Mouse (Mus musculus) liver, postnatal 0 days (tissue): Measurements from ENCODE around the gene Mettl3. TPM values are rescaled to one million over a fixed set of nuclear protein-coding genes. Genes with fewer than 3 reads are reported as not detected.
A peak's percentile ranks its signal among the peaks of the same experiment; 100 is the strongest.

Experiments used
- ATAC-seq: fragments of 200-750 bp; cut with Nextera tagmentation; 2 replicates; pipeline ENCODE4 v1.8.0; 2017; ENCODE audit warnings: mild to moderate bottlenecking, moderate library complexity
- DNase-seq: peaks from one replicate; pipeline ENCODE4 v3.0.0-alpha.2; 2016
- H3K27ac ChIP-seq: fragments of 300-500 bp; sonication (generic); 2 replicates; pipeline ENCODE4 v1.5.1; 2014; ENCODE audit warnings: antibody characterized with exemption, moderate library complexity, mild to moderate bottlenecking, low read depth
- H3K27me3 ChIP-seq: fragments of 300-500 bp; sonication (generic); 2 replicates; pipeline ENCODE4 v1.6.1; 2014; ENCODE audit warnings: low read length, control low read depth, mixed read lengths; ENCODE audit not compliant: insufficient read depth
- H3K36me3 ChIP-seq: fragments of 300-500 bp; sonication (generic); replicated peaks from 2 replicates; pipeline ENCODE4 v1.6.1; 2014; ENCODE audit warnings: mild to moderate bottlenecking, control low read depth, low read length, moderate library complexity, mixed read lengths; ENCODE audit not compliant: insufficient read depth
- H3K4me1 ChIP-seq: fragments of 300-500 bp; sonication (generic); 2 replicates; pipeline ENCODE4 v1.6.1; 2014; ENCODE audit warnings: antibody characterized with exemption, mild to moderate bottlenecking, control low read depth; ENCODE audit not compliant: insufficient read depth
- H3K4me2 ChIP-seq: fragments of 300-500 bp; sonication (generic); 2 replicates; pipeline ENCODE4 v1.6.1; 2014; ENCODE audit warnings: low read depth, mild to moderate bottlenecking, low read length, moderate library complexity, mixed read lengths
- H3K4me3 ChIP-seq: fragments of 300-500 bp; sonication (generic); 2 replicates; pipeline ENCODE4 v1.5.1; 2014; ENCODE audit warnings: low read depth, low read length
- H3K9ac ChIP-seq: fragments of 300-500 bp; sonication (generic); replicated peaks from 2 replicates; pipeline ENCODE4 v1.6.1; 2014; ENCODE audit warnings: mild to moderate bottlenecking, moderate library complexity
- H3K9me3 ChIP-seq: fragments of 300-500 bp; sonication (generic); 2 replicates; pipeline ENCODE4 v1.6.1; 2016; ENCODE audit warnings: mild to moderate bottlenecking, control low read depth, low read length, mixed read lengths
- CTCF ChIP-seq: sonication (generic); IDR thresholded peaks from 2 replicates; pipeline ENCODE4 v1.5.1; 2016; ENCODE audit warnings: antibody characterized with exemption, low read depth
- EP300 ChIP-seq: IDR thresholded peaks from 2 replicates; pipeline ENCODE4 v1.6.1; 2016; ENCODE audit warnings: antibody characterized with exemption, low read depth, mild to moderate bottlenecking
- WGBS: fragments of 180-500 bp; shearing (Covaris S2); extraction: QIAGEN DNeasy Blood & Tissue Kit; methylation state at CpG from one replicate; pipeline ENCODE4 v1.1.7; 2014; ENCODE audit not compliant: insufficient replicate concordance; 5-methylcytosine and 5-hydroxymethylcytosine counted together
- polyA plus RNA-seq: library from polyadenylated mRNA; unstranded; fragments of >200 nt; fragmentation: Nextera tagmentation; extraction: Ambion mirVana; gene quantifications from 2 replicates; pipeline ENCODE4 v1.2.1, GENCODE M21; 2015

Gene Mettl3
- 7.2 and 8.1 TPM in 2 replicates for polyA plus RNA-seq

DNA sequence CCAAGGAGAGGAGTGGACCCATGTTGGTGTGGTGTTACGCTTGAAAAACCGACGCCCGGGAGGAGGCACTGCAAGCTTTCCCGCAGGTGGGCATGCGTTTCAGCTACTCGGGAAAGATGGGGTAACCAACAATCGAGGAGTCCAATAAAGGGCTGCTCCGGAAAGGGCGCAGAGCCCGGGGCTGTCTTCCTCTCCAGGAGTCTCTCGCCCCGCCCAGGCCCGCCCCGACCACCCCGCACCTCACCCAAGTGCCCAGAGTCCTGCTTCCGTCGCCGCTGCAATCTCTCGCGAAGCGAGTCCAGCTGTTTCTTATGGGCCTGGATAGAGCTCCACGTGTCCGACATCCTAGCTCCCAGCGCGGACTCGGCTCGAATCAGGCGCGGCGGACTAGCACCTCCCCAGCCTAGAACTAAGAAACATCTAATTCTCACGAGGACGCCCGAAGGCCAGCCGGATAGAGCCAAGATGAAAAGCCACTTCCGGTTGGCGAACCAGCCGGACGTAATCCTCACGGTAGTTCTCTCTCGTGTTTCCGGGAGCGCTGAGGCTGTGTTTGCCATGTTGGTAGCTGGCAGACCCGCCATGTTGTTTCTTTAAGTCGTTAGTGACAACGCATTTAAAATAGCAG lies at the start of gene Mettl3:
Mettl3 (minus strand) TSS at position 485 of the 628 bp plus-strand sequence.
- TF ChIP-seq EP300 (peak; percentile 29; the same call in 1 of the 2 replicates), CTCF (0 out of 2 replicates have a peak, but pooled peaks have one; percentile 21)
- Histone ChIP-seq H3K36me3 (peaks cover 8% of the 10 kb centered on the region), H3K4me1 (peaks cover 18% of the 10 kb centered on the region), H3K9ac (peak within 1 kb of the TSS; percentile 81), H3K4me3 (peak within 1 kb of the TSS; percentile 79), H3K4me2 (peak within 1 kb of the TSS; percentile 80), H3K9me3 (no peaks in the 10 kb centered on the region), H3K27ac (peak within 1 kb of the TSS; percentile 86), H3K27me3 (no peaks in the 10 kb centered on the region)
- peak; percentile 98 for ATAC-seq
- DNase-seq: peak; percentile 91
- under 1% methylated on average over 42 of the region's 46 CpGs for WGBS

DNA sequence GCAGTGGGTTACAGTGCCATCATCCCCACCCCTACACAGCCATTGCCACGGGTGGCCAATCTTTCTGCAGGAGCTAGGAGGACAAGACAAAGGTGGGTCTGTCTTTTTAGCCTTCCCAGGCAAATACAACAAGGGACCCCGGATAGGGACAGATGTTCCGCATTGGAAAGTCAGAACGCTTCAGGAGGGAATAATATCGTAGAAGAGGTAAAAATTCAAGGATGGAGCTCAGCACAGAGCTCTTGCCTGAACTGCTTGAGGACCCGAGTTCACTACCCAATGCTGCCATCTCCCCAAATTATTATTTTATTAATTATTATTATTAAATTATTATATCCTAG lies 34.6 kb upstream of the Mettl3 start:
- Histone ChIP-seq H3K4me3 (no peak overlapping the region), H3K9me3 (no peaks in the 10 kb centered on the region), H3K4me1 (no peaks in the 10 kb centered on the region), H3K9ac (no peak overlapping the region), H3K27me3 (peaks cover 4% of the 10 kb centered on the region; the same call in 1 of the 2 replicates), H3K27ac (no peak overlapping the region), H3K4me2 (no peak overlapping the region), H3K36me3 (no peaks in the 10 kb centered on the region)
- ATAC-seq (no peak), DNase-seq (no peak)
- 61% methylated on average over 6 of the region's 6 CpGs for WGBS
- TF ChIP-seq EP300 (no peak), CTCF (no peak)

DNA sequence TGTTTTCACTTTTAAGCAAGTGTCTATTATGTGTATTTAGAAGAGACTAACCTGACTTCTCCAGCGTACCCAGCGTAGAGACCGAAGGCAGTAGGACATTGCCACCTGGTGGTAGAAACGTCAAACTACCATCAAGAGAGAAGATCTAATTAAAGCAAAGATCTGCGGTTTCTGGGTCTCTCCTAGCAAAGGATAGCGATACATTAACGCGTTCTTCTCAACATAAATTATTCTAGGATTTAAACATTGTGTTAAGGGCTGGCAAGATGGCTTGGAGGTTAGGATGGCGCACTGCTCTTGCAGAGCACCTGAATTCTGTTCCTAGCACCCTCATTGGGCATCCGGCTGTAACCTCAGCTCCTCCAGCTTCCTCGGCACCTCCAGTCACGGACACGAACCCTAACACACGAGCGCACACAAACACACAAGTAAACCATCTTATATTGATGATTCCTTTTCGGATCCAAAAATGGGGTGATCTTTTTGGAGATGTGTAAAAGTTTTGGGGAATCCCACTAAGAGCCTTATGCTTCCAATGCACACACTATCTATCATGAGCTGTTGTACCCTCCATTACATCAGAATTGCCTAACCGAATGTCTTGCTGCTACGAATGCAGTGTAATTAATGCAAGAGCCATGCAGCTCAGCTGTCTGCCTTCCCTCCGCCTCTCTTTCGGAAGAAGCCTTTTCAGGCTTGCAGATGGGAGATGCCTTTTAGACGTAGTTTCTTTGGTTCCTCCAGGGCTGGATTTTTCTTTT lies 34.0 kb upstream of the Mettl3 start:
- peaks cover 4% of the 10 kb centered on the region; the same call in 1 of the 2 replicates for H3K27me3 ChIP-seq
- no peaks in the 10 kb centered on the region for H3K36me3 ChIP-seq
- no peak overlapping the region for H3K27ac ChIP-seq
- ATAC-seq (peak; percentile 33; the same call in 1 of the 2 replicates), DNase-seq (peak; percentile 46)
- H3K9ac ChIP-seq: no peak overlapping the region
- WGBS: 27% methylated on average over 21 of the region's 21 CpGs
- no peak overlapping the region for H3K4me3 ChIP-seq
- no peak for TF ChIP-seq EP300
- peak; percentile 96 for TF ChIP-seq CTCF
- no peaks in the 10 kb centered on the region for H3K9me3 ChIP-seq
- H3K4me2 ChIP-seq: no peak overlapping the region
- no peaks in the 10 kb centered on the region for H3K4me1 ChIP-seq

DNA sequence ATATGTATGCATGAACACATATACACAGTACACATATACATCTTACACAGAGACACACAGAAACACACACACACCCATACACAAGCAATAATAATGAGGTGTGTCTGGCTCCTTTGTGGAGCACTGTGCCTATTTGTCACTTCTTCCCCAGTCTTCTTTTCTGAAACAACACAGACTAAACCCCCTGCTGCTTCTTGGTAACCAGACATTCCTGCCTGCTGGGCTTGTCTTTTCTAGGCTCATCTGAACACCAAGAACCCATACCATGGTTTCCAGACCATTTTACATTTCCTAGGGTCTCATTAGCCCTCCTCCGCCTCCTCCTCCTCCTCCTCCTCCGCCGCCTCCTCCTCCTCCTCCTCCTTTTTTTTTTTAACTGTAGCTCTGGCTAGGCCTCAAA lies 27.2 kb upstream of the Mettl3 start:
- WGBS: 90% methylated on average over 3 of the region's 3 CpGs
- H3K27me3 ChIP-seq: peaks cover 34% of the 10 kb centered on the region
- no peaks in the 10 kb centered on the region for H3K36me3 ChIP-seq

DNA sequence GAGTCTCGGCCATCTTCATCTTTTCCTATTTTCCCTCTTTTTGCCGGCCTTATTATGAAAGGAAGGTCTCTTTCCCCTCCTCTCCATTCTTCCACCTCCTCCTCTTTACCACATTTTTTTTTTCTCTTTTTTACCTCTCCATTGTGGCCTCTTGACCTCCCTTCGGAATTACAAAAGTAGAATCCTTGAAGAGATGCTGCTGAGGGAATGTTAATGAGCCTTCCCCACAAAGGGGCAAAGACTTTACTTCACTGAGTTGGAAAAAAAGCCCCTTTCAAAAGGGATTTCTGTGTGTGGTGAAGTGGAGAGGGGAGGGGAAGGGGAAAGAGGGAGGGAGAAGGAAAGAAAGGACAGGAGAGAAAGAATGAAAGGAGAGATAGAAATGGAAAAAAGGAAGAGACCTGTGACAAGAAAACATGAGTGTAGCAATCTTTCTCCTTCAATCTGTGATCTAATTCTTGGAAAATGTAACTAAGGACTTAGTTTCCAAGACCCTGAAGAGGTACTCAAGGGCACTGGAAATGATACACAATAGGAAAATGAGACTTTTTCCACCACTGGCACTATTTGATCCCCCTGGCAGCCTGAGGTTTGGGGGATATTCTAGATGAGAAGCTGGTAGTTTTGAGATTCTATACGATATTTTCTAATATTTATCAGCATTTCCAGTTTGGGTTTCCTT lies 26.3 kb upstream of the Mettl3 start:
- H3K36me3 ChIP-seq: no peaks in the 10 kb centered on the region
- 35% methylated on average over 4 of the region's 4 CpGs for WGBS
- H3K27ac ChIP-seq: no peak overlapping the region
- no peaks in the 10 kb centered on the region for H3K9me3 ChIP-seq
- DNase-seq (no peak), ATAC-seq (no peak)
- peaks cover 38% of the 10 kb centered on the region for H3K27me3 ChIP-seq
- H3K4me2 ChIP-seq: no peak overlapping the region
- H3K4me3 ChIP-seq: no peak overlapping the region
- no peak overlapping the region for H3K9ac ChIP-seq
- TF ChIP-seq CTCF (no peak), EP300 (no peak)
- no peaks in the 10 kb centered on the region for H3K4me1 ChIP-seq

More for the DNA sequence above, 27.2 kb upstream of the Mettl3 start:
- H3K27ac ChIP-seq: no peak overlapping the region
- no peak overlapping the region for H3K9ac ChIP-seq
- H3K4me2 ChIP-seq: no peak overlapping the region
- no peak for ATAC-seq
- H3K4me1 ChIP-seq: no peaks in the 10 kb centered on the region
- no peaks in the 10 kb centered on the region for H3K9me3 ChIP-seq
- TF ChIP-seq EP300: no peak
- no peak overlapping the region for H3K4me3 ChIP-seq
- no peak for DNase-seq
